Mouse (Mus musculus): Measurements from ENCODE around the gene Gosr1.

Gosr1 gene

GRCm38 (mm10) chr11:76763741-76764122, 353 bp upstream of the Gosr1 start:
- Histone ChIP-seq H3K36me3 (ENCODE audit: control insufficient read depth, insufficient read depth, low read length, poor library complexity, severe bottlenecking) (0 out of 2 replicates have a peak, but pooled peaks cover 2% of the 10 kb centered on the region), H3K27me3 (ENCODE audit: control insufficient read depth, insufficient read depth, low read length, poor library complexity, severe bottlenecking) (no peaks in the 10 kb centered on the region)
- no peak for DNase-seq (ENCODE audit: low read depth, low spot score)

GRCm38 (mm10) chr11:76752276-76752675, 11.1 kb downstream of the Gosr1 start:
- Histone ChIP-seq H3K27me3 (ENCODE audit: control insufficient read depth, insufficient read depth, low read length, poor library complexity, severe bottlenecking) (no peaks in the 10 kb centered on the region), H3K36me3 (ENCODE audit: control insufficient read depth, insufficient read depth, low read length, poor library complexity, severe bottlenecking) (peaks cover 18% of the 10 kb centered on the region)
- no peak for DNase-seq (ENCODE audit: low read depth, low spot score)

DNA sequence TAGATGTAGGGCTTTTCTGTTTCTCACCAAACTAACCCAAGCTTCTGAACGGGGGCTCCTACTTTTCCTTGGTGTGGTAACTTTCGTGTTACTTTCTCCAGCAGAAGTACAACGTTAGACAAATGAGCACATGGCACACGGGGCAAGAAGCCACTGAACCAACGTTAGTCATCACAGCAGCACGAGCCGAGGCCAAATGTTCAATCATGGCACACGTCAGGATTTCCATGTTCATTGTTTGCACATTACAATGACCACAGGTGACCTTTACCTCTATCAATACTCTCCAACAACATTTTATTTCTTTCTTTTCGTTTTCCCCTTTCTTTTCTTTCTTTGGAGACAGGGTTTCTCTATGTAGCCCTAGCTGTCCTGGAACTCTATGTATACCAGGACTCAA, 14.6 kb downstream of the Gosr1 start:
- no peaks in the 10 kb centered on the region for H3K27me3 ChIP-seq (ENCODE audit: control insufficient read depth, insufficient read depth, low read length, poor library complexity, severe bottlenecking)
- peaks cover 17% of the 10 kb centered on the region for H3K36me3 ChIP-seq (ENCODE audit: control insufficient read depth, insufficient read depth, low read length, poor library complexity, severe bottlenecking)
- DNase-seq (ENCODE audit: low read depth, low spot score), result no peak

GRCm38 (mm10) chr11:76745921-76746320, 17.5 kb downstream of the Gosr1 start:
- DNase-seq (ENCODE audit: low read depth, low spot score), result no peak

DNA sequence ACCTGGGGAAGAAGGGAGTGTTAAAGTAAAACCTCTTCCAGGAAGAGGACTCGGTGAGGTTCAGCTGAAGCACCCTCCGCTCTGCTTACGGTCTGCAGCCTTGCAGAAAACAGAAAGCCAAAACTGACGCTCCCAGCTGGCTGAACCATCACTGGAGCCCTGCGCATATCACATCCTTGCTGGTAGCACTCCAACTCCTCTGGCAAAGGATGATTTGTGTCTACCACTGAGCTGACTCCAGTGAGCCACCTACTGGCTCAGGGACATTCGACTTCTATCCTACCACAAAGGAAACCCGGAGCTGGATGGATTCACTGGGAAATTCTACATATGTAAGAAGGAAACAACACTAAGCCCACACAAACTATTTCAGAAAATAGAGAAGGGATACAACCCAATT, 18.8 kb downstream of the Gosr1 start:
- DNase-seq (ENCODE audit: low read depth, low spot score), result no peak
- Histone ChIP-seq H3K27me3 (ENCODE audit: control insufficient read depth, insufficient read depth, low read length, poor library complexity, severe bottlenecking) (no peaks in the 10 kb centered on the region), H3K36me3 (ENCODE audit: control insufficient read depth, insufficient read depth, low read length, poor library complexity, severe bottlenecking) (peaks cover 8% of the 10 kb centered on the region)

More at GRCm38 (mm10) chr11:76745921-76746320, 17.5 kb downstream of the Gosr1 start:
- H3K36me3 ChIP-seq (ENCODE audit: control insufficient read depth, insufficient read depth, low read length, poor library complexity, severe bottlenecking), result peaks cover 14% of the 10 kb centered on the region
- H3K27me3 ChIP-seq (ENCODE audit: control insufficient read depth, insufficient read depth, low read length, poor library complexity, severe bottlenecking), result no peaks in the 10 kb centered on the region

DNA sequence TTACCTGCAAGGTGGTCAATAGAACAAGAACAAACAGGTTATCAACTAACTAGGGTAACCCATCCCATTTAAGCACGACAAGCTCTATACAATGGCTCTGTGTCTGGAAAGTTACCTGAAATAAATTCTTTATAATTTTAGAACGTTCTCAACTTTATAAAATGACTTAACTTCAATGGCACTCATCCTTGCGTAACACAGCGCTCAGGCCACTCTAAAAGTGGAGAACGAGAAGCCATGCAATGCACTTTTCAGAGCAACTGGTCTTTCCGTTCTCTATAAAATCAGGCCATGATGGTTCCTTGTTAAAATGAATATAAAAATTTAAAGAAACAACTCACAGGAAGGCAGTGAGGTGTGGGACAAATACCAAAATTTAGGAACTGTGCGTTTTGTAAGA, 20.9 kb downstream of the Gosr1 start:
- Histone ChIP-seq H3K36me3 (ENCODE audit: control insufficient read depth, insufficient read depth, low read length, poor library complexity, severe bottlenecking) (peaks cover 6% of the 10 kb centered on the region), H3K27me3 (ENCODE audit: control insufficient read depth, insufficient read depth, low read length, poor library complexity, severe bottlenecking) (no peaks in the 10 kb centered on the region)
- DNase-seq (ENCODE audit: low read depth, low spot score), result no peak

DNA sequence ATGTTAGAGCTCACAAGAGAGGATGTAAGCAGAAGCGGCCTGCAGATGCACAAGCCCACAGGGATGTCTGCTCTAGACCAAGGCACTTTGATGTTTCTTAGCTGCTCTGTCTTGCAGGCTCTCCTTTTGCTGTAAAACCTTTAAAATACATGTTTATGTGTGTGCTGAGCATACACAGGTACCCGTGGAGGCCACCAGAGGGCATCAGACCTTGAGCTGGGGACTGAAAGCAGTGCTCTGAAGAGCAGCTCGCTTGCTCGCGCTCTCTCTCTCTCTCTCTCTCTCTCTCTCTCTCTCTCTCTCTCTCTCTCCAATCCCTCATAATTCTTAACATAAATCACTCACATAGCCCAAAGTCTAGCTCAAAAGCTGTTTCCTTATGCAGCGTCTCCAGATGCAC, 24.3 kb downstream of the Gosr1 start:
- H3K27me3 ChIP-seq (ENCODE audit: control insufficient read depth, insufficient read depth, low read length, poor library complexity, severe bottlenecking), result no peaks in the 10 kb centered on the region
- DNase-seq (ENCODE audit: low read depth, low spot score), result peak; percentile 34
- peaks cover 2% of the 10 kb centered on the region for H3K36me3 ChIP-seq (ENCODE audit: control insufficient read depth, insufficient read depth, low read length, poor library complexity, severe bottlenecking)

DNA sequence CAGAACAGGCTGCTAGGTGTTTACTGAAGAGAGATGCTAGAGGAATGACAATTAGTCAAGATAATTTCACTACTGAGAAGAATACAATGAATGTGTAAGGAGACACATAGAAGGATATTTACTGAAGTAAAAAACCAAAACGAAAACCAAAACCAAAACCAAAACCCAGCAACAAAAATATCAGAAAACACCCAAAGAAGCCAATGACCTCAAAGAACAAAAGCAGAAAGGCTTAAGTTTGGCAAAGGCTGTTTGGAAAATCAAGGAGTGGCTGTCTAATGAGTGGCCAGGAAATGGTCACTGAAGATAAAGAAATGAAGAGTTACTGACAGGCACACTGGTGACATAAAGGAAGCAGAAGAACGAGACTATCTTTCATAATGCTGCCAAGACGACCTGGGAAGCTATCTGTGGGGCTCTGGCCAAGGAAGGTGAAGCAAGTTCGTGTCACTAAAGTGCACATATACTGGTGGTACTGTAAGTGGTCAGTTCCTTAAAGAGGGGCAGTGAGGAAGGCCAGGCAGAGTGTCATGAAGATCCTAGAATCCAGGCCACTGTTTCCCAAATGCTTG, 27.5 kb downstream of the Gosr1 start:
- peak; percentile 4 for DNase-seq (ENCODE audit: low read depth, low spot score)
- peaks cover 9% of the 10 kb centered on the region for H3K36me3 ChIP-seq (ENCODE audit: control insufficient read depth, insufficient read depth, low read length, poor library complexity, severe bottlenecking)

DNA sequence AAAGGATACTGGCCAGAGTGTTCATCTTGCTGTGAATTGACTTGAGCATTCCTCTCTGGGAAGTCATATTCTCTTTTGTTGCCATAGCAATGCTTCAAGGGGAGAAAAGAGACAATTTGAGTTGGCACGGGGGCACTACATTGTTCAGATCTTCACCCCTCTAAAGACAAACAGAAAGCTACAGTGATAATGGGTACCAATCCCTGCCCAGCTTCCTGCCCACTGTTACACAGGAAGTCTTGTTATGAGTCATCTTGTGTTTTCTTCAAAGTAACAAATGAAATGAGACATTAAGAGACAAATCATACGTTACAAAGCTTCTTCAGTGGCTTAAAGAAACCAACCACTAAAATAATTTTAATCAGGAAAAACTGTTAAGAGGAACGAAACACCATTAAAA, 28.8 kb downstream of the Gosr1 start:
- H3K27me3 ChIP-seq (ENCODE audit: control insufficient read depth, insufficient read depth, low read length, poor library complexity, severe bottlenecking), result no peaks in the 10 kb centered on the region
- peak; percentile 26 for DNase-seq (ENCODE audit: low read depth, low spot score)
- H3K36me3 ChIP-seq (ENCODE audit: control insufficient read depth, insufficient read depth, low read length, poor library complexity, severe bottlenecking), result peaks cover 9% of the 10 kb centered on the region

More for the DNA sequence above, 27.5 kb downstream of the Gosr1 start:
- H3K27me3 ChIP-seq (ENCODE audit: control insufficient read depth, insufficient read depth, low read length, poor library complexity, severe bottlenecking), result no peaks in the 10 kb centered on the region

- DNase-seq (ENCODE audit: low read depth, low spot score), result no peak
- Histone ChIP-seq H3K36me3 (ENCODE audit: control insufficient read depth, insufficient read depth, low read length, poor library complexity, severe bottlenecking) (peaks cover 19% of the 10 kb centered on the region), H3K27me3 (ENCODE audit: control insufficient read depth, insufficient read depth, low read length, poor library complexity, severe bottlenecking) (no peaks in the 10 kb centered on the region)
These were observed 32.7 kb downstream of the Gosr1 start for GRCm38 (mm10) chr11:76730650-76731049.

DNA sequence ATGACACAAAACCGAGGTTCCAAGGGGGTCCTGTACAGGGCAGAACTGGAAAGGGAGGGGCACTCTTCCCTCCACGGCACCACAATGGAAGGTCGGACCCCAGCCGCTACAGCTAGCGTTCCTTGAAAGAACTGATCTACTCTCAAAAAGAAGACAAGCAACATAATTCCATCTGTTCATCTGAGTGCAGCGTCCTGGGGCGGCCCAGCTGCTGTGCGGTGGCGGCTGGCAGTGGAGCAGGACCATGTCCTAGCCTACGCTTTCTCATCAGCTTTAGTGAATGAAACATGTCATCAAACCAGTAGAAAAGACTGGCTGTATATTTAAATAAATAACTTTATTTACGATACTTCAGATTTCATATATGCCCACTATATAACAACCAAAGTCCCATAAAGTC, 35.3 kb downstream of the Gosr1 start:
- H3K27me3 ChIP-seq (ENCODE audit: control insufficient read depth, insufficient read depth, low read length, poor library complexity, severe bottlenecking), result no peaks in the 10 kb centered on the region
- no peak for DNase-seq (ENCODE audit: low read depth, low spot score)

GRCm38 (mm10) chr11:76723911-76724310, 39.5 kb downstream of the Gosr1 start:
- DNase-seq (ENCODE audit: low read depth, low spot score), result no peak
- Histone ChIP-seq H3K27me3 (ENCODE audit: control insufficient read depth, insufficient read depth, low read length, poor library complexity, severe bottlenecking) (no peaks in the 10 kb centered on the region), H3K36me3 (ENCODE audit: control insufficient read depth, insufficient read depth, low read length, poor library complexity, severe bottlenecking) (peaks cover 5% of the 10 kb centered on the region; the same call in 1 of the 2 replicates)

More for the DNA sequence above, 35.3 kb downstream of the Gosr1 start:
- peaks cover 12% of the 10 kb centered on the region; the same call in 1 of the 2 replicates for H3K36me3 ChIP-seq (ENCODE audit: control insufficient read depth, insufficient read depth, low read length, poor library complexity, severe bottlenecking)

DNA sequence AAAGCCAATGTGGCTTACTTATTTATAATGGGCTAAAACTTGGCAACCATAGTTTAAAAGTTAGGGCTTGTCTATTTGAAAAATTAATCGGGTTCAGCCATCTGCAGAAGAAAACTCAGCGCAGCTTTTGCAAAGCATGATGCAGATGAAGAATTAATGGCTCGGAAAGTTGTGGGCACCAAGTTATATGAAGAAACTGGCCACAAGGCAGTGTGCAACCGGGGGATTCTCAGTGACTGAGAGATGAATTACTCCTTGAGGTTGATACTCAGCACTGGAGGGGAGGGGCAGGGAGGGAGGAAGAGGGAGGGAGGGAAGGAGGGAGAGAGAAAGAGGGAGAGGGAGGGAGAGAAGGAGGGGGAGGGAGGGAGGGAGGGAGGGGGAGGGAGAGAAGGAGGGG, 46.4 kb downstream of the Gosr1 start:
- no peaks in the 10 kb centered on the region for H3K36me3 ChIP-seq (ENCODE audit: control insufficient read depth, insufficient read depth, low read length, poor library complexity, severe bottlenecking)
- DNase-seq (ENCODE audit: low read depth, low spot score), result no peak
- no peaks in the 10 kb centered on the region for H3K27me3 ChIP-seq (ENCODE audit: control insufficient read depth, insufficient read depth, low read length, poor library complexity, severe bottlenecking)

- Histone ChIP-seq H3K27me3 (ENCODE audit: control insufficient read depth, insufficient read depth, low read length, poor library complexity, severe bottlenecking) (no peaks in the 10 kb centered on the region; the same call in 1 of the 2 replicates), H3K36me3 (ENCODE audit: control insufficient read depth, insufficient read depth, low read length, poor library complexity, severe bottlenecking) (no peaks in the 10 kb centered on the region)
- DNase-seq (ENCODE audit: low read depth, low spot score), result no peak
These were observed 53.5 kb downstream of the Gosr1 start for GRCm38 (mm10) chr11:76709625-76710452.

- DNase-seq (ENCODE audit: low read depth, low spot score), result no peak
These were observed 54.5 kb downstream of the Gosr1 start for GRCm38 (mm10) chr11:76708881-76709280.

More at GRCm38 (mm10) chr11:76708881-76709280, 54.5 kb downstream of the Gosr1 start:
- Histone ChIP-seq H3K36me3 (ENCODE audit: control insufficient read depth, insufficient read depth, low read length, poor library complexity, severe bottlenecking) (no peaks in the 10 kb centered on the region), H3K27me3 (ENCODE audit: control insufficient read depth, insufficient read depth, low read length, poor library complexity, severe bottlenecking) (no peaks in the 10 kb centered on the region; the same call in 1 of the 2 replicates)

Data from splenic B cell, adult 2 months (primary cell).